Mouse (Mus musculus): ENCODE measurements at regions not wholly inside any gene's neighbourhood (a gene's known extent, or its start where the extent isn't known, plus 50 kb on each side); places are given as distances from the start of the nearest gene placed in this dataset.

- no peak for TF ChIP-seq POLR2A (IDR thresholded peaks at IDR 0.05; ENCODE audit: borderline replicate concordance, extremely low read depth, insufficient read depth, insufficient read length, poor library complexity, severe bottlenecking)
- no peak for TF ChIP-seq CTCF (IDR thresholded peaks at IDR 0.05; ENCODE audit: borderline replicate concordance, extremely low read depth, insufficient read depth, insufficient read length)
These were observed 151.6 kb upstream of the Irx6 start for GRCm38 (mm10) chr8:92522519-92522918.

Data from brain, embryonic 14.5 days (tissue).